In the genomic region with DNA sequence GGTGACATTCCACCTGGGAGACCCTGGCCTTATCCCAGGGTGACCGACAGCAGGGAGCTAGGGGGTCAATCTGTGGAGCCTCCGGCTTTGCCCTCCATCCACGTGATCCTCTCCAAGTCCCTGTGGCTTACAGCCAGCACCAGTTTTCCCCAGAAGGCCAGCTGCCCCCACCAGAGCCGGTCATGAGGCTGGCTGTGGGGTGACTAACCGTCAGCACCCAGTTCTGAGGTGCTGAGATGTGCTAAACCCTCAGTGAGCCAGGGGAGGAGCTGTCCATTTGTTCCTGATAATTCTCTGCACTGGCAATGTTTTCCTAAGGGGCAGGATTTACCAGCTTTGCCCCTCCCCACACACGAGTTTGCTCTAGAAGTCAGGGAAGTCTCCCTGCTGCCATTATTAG, we compare ENCODE assay signal across 23 mouse cellular contexts. TPM values are rescaled to one million over a fixed set of nuclear protein-coding genes. Genes with fewer than 3 reads are reported as not detected.
A peak's percentile ranks its signal among the peaks of the same experiment; 100 is the strongest.
DNase-seq lines count a peak whose midpoint lies in the region; ATAC-seq and TF ChIP-seq lines count a peak whose summit lies in the region.
"Had no signal": no experiment of that assay in that cellular context is flagged by ENCODE, and none has a peak within 500 bp of the region (broad histone marks: within the 10 kb centered on the region; RNA-seq: fewer than 3 reads in every experiment).

No protein-coding gene starts in this region.

- intact Hi-C loops in heart, postnatal 25 days (cut with DNase I): no loop called here

- H3K4me2 ChIP-seq in heart, embryonic 14.5 days (ENCODE audit: low read length): no peak overlapping the region
- no peak overlapping the region for H3K4me2 ChIP-seq in intestine, postnatal 0 days (replicated peaks; ENCODE audit: low read depth)
- H3K4me2 ChIP-seq: embryonic facial prominence, embryonic 12.5 days; limb, embryonic 15.5 days; midbrain, embryonic 12.5 days; neural tube, embryonic 15.5 days had no signal

- no peak for ATAC-seq in heart, embryonic 14.5 days (ENCODE audit: insufficient number of reproducible peaks, insufficient read depth, low FRiP score, low read depth)
- 0 out of 2 replicates have a peak, but pooled peaks have one; percentile 25 for ATAC-seq in intestine, postnatal 0 days
- ATAC-seq: hindbrain, embryonic 16.5 days; Patski had no signal

- no peaks in the 10 kb centered on the region for H3K36me3 ChIP-seq in heart, embryonic 14.5 days (ENCODE audit: control insufficient read depth, insufficient read depth, low read length)
- no peaks in the 10 kb centered on the region for H3K36me3 ChIP-seq in kidney, adult 2 months (ENCODE audit: control insufficient read depth, insufficient read depth, low read length)
- H3K36me3 ChIP-seq in intestine, postnatal 0 days (ENCODE audit: control insufficient read depth, insufficient read depth): no peaks in the 10 kb centered on the region
- H3K36me3 ChIP-seq: embryonic facial prominence, embryonic 12.5 days; hindbrain, embryonic 10.5 days; limb, embryonic 15.5 days; midbrain, embryonic 12.5 days; neural tube, embryonic 15.5 days had no signal

- H3K9ac ChIP-seq in heart, embryonic 14.5 days (ENCODE audit: low read length): no peak overlapping the region
- H3K9ac ChIP-seq in intestine, postnatal 0 days (ENCODE audit: low read depth, low read length): no peak overlapping the region
- H3K9ac ChIP-seq: embryonic facial prominence, embryonic 12.5 days; limb, embryonic 15.5 days; midbrain, embryonic 12.5 days; neural tube, embryonic 15.5 days had no signal

- peak overlapping the region; percentile 17 to 50; a peak in 2 of 4 replicates for H3K27ac ChIP-seq in heart, embryonic 14.5 days (replicated peaks in 1 of 2; ENCODE audit: control insufficient read depth in 1 of 2, insufficient read depth in 1 of 2, low read depth in 2 of 2, low read length in 2 of 2)
- H3K27ac ChIP-seq in kidney, adult 2 months (ENCODE audit: insufficient read depth, low read depth, low read length): no peak overlapping the region
- no peak overlapping the region for H3K27ac ChIP-seq in intestine, postnatal 0 days (ENCODE audit: low read depth, low read length)
- H3K27ac ChIP-seq: embryonic facial prominence, embryonic 12.5 days; hindbrain, embryonic 10.5 days; limb, embryonic 15.5 days; midbrain, embryonic 12.5 days; neural tube, embryonic 15.5 days had no signal

- 14% methylated on average over 6 of the region's 6 CpGs for WGBS in heart, embryonic 14.5 days
- WGBS in kidney, adult 2 months: 59% methylated on average over 6 of the region's 6 CpGs
- 54% methylated on average over 6 of the region's 6 CpGs for WGBS in intestine, postnatal 0 days

- H3K4me1 ChIP-seq in heart, embryonic 14.5 days (ENCODE audit: control insufficient read depth in 2 of 2, insufficient read depth in 2 of 2, low read length in 2 of 2): peaks cover 14 to 21% of the 10 kb centered on the region in 2 experiments
- no peaks in the 10 kb centered on the region for H3K4me1 ChIP-seq in kidney, adult 2 months (ENCODE audit: control insufficient read depth, insufficient read depth, low read length)
- H3K4me1 ChIP-seq in intestine, postnatal 0 days (replicated peaks; ENCODE audit: control insufficient read depth, insufficient read depth, low read length): 0 out of 2 replicates have a peak, but pooled peaks cover 2% of the 10 kb centered on the region
- H3K4me1 ChIP-seq: embryonic facial prominence, embryonic 12.5 days; hindbrain, embryonic 10.5 days; limb, embryonic 15.5 days; midbrain, embryonic 12.5 days; neural tube, embryonic 15.5 days had no signal

- no peak overlapping the region for H3K4me3 ChIP-seq in heart, embryonic 14.5 days (ENCODE audit: control insufficient read depth in 1 of 2, insufficient read depth in 1 of 2, low read depth in 1 of 2, low read length in 2 of 2)
- no peak overlapping the region for H3K4me3 ChIP-seq in kidney, adult 2 months (ENCODE audit: insufficient read depth, low read depth, low read length)
- no peak overlapping the region for H3K4me3 ChIP-seq in intestine, postnatal 0 days (ENCODE audit: low read depth, low read length)
- H3K4me3 ChIP-seq: embryonic facial prominence, embryonic 12.5 days; hindbrain, embryonic 10.5 days; limb, embryonic 15.5 days; midbrain, embryonic 12.5 days; neural tube, embryonic 15.5 days had no signal

- no peaks in the 10 kb centered on the region for H3K27me3 ChIP-seq in heart, embryonic 14.5 days (ENCODE audit: control insufficient read depth, insufficient read depth, low read length)
- no peaks in the 10 kb centered on the region for H3K27me3 ChIP-seq in kidney, adult 2 months (replicated peaks; ENCODE audit: control insufficient read depth, insufficient read depth, low read length)
- H3K27me3 ChIP-seq in intestine, postnatal 0 days (replicated peaks; ENCODE audit: control insufficient read depth, insufficient read depth, low read length): no peaks in the 10 kb centered on the region
- H3K27me3 ChIP-seq: embryonic facial prominence, embryonic 12.5 days; limb, embryonic 15.5 days; midbrain, embryonic 12.5 days; neural tube, embryonic 15.5 days had no signal

- H3K9me3 ChIP-seq in heart, embryonic 14.5 days (ENCODE audit: control insufficient read depth, low read length): peaks cover 7% of the 10 kb centered on the region; the same call in 1 of the 2 replicates
- no peaks in the 10 kb centered on the region for H3K9me3 ChIP-seq in intestine, postnatal 0 days (ENCODE audit: control insufficient read depth)
- H3K9me3 ChIP-seq: embryonic facial prominence, embryonic 12.5 days; limb, embryonic 15.5 days; midbrain, embryonic 12.5 days; neural tube, embryonic 15.5 days had no signal

- TF ChIP-seq POLR2A in kidney, adult 2 months (IDR thresholded peaks at IDR 0.05; ENCODE audit: low read depth, low read length): no peak

- no peak for DNase-seq in heart, postnatal 25 days (ENCODE audit: low spot score)
- peak; percentile 4 for DNase-seq in kidney, adult 2 months
- no peak for DNase-seq in kidney, adult 18-20 months
- DNase-seq in R1 (ENCODE audit: low read depth, low spot score): peak; percentile 34
- DNase-seq in layer of hippocampus, adult 11-12 months (ENCODE audit: low spot score): no peak
- DNase-seq: adrenal gland, adult 8-10 months; cerebellum, adult 2 months; cerebellum, postnatal 25 days; left cerebral cortex, postnatal 4 days; lung, adult 18-20 months; lung, postnatal 10 days; right cerebral cortex, adult 18-20 months; right cerebral cortex, postnatal 4 days; thymus, postnatal 25 days had no signal

- no peak for TF ChIP-seq CTCF in kidney, adult 2 months (conservative IDR thresholded peaks at IDR 0.05; ENCODE audit: insufficient read depth, insufficient read length, low read depth, low read length)
- no peak for TF ChIP-seq CTCF in intestine, postnatal 0 days (IDR thresholded peaks at IDR 0.05; ENCODE audit: low read depth)

RNA-seq across cellular contexts. Expression of gene Tfrc, which starts 40.3 kb away (rescaled TPM):
- 48.6 and 57.2 TPM in 2 replicates for polyA plus RNA-seq in heart, embryonic 14.5 days (2014; fragmentation: Nextera tagmentation; extraction: Ambion mirVana)
- total RNA-seq in heart, postnatal 25 days (2021): 100 to 1,000 TPM; 168 to 194 TPM
- 7.9 and 12.0 TPM in 2 replicates for polyA plus RNA-seq in kidney, adult 2 months (2012; rRNA removed)
- 23.1 and 23.7 TPM in 2 replicates for polyA plus RNA-seq in intestine, postnatal 0 days (2015; fragmentation: Nextera tagmentation; extraction: Ambion mirVana)

Comparison
In these comparisons a context has a peak if more than half of its experiments do, and no peak if none do; other contexts are left out.
1. DNase-seq: peak in kidney, adult 2 months (single experiment) and R1 (single experiment); none in heart, postnatal 25 days (single experiment), kidney, adult 18-20 months (single experiment) and layer of hippocampus, adult 11-12 months (single experiment).
2. H3K27ac ChIP-seq: peak in heart, embryonic 14.5 days (2 of 2); none in kidney, adult 2 months (single experiment) and intestine, postnatal 0 days (single experiment).